Mouse (Mus musculus): ENCODE measurements around the gene Acad8.

Acad8 gene

GRCm38 (mm10) chr9:26985090-26985613, 14.2 kb downstream of the Acad8 start:
- DNase-seq (ENCODE audit: low spot score in 2 of 2) = no peak

- no peak for DNase-seq (ENCODE audit: low spot score in 2 of 2)
Measured at GRCm38 (mm10) chr9:26978776-26979175, 20.6 kb downstream of the Acad8 start.

GRCm38 (mm10) chr9:26977754-26978153, 21.6 kb downstream of the Acad8 start:
- no peak for DNase-seq (ENCODE audit: low spot score in 2 of 2)

DNA sequence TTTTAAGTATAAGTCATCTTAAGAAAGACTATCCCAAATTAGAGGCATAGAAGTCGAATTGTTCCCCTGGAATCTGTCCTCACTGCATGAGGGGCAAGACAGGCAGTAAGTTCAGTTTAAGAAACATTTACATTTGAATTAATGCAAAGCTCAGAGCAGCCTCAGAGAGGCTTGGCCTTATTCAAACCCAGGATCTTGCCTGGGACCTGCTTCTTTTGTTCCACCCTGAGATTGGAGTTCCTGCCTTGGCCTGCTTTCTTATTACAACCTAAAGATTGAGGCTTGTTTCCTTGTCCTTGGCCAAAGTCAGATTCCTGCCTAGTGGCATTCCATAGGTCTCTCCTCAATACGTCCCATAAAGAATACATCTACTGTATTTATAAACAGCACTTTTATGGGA, 51.6 kb downstream of the Acad8 start:
- no peak for DNase-seq (ENCODE audit: low spot score in 2 of 2)

GRCm38 (mm10) chr9:26924146-26924545, 75.2 kb downstream of the Acad8 start:
- no peak for DNase-seq (ENCODE audit: low spot score in 2 of 2)

Measured in urinary bladder, adult 18-20 months (tissue).